Mouse (Mus musculus): ENCODE measurements around the gene Cnot3.
"Not testable (repeated sequence)": the region's sequence is repeated elsewhere in the genome, so short reads cannot be mapped to it uniquely, and the experiment has no call there.

Gene Cnot3

GRCm38 (mm10) chr7:3698471-3698870, 53.4 kb downstream of the Cnot3 start:
- no peak for DNase-seq (ENCODE audit: low spot score)

DNA sequence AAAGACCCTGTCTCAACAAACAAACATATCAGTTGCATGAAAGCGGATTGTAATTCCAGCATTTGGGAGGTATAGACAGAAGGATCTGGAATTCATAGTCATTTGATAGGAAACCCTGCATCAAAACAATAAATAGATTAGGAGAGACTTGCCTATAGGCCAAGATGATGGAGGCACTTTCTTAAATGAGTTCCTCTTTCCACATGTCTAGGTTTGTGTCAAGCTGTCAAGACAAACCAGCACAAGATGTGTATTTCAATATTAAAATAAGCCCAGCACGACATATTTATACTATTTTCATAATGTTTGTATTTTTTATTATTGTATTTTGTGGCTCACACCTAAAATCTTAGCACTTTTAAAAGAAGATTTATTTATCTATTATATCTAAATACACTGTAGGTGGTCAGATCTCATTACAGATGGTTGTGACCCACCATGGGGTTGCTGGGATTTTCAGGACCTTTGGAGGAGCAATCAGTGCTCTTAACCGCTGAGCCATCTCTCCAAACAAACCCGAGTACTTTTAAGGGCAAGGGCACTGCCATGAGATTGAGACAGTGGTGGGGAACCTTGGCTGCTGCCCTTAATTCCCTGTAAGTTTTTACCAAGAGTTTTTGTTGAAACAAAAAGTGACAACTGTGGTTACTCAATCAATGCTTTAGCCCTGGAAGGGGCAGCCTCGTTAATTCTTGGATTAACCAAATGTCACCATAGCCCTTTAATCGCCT, 58.2 kb downstream of the Cnot3 start:
- DNase-seq (ENCODE audit: low spot score): no peak

DNA sequence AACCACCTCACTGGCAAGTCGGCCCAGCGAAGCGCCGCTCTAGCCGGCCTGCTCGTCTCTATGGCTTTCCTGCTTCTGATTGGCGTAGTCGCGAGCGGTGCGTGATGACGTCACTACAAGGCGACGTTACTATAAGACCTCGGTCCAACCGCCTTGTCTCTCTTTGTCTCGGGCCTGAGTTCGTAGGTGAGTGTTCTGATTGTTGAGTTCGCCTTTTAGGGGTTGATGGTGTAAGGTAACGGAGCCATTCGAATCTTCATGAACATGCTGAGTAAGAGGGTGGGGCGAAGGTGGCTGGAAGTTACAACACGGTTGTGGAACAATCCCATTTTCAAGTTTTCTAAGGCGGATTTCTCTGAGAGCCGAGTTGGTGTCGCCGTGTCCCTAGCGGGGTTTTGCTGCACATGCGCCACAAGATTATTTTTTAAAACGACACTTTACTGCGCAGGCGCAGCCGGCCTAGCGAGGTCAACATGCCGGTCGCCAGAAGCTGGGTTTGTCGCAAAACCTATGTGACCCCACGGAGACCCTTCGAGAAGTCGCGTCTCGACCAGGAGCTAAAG, 58.9 kb downstream of the Cnot3 start, which contains the start of gene Rps9:
Rps9 (plus strand) TSS at position 115 of the 563 bp plus-strand sequence.
- DNase-seq (ENCODE audit: low spot score): peak; percentile 97

DNA sequence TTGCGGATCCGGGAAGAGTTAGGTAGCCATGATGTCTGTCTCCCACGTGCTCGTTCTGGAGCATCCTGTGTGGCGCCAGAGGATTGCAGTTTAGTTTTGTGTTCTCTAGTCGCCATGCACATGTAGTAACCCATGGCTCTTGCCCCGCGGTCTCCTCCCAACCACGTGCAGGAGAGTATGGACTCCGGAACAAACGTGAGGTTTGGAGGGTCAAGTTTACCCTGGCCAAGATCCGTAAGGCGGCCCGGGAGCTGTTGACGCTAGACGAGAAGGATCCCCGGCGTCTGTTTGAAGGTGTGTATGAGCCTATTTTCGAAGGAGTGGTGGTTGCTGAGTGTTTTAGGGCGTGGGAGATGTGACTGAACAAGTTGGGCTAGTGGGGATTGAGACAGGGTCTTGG, 59.4 kb downstream of the Cnot3 start:
- no peak for DNase-seq (ENCODE audit: low spot score)

- DNase-seq (ENCODE audit: low spot score): not testable (repeated sequence)
Measured at GRCm38 (mm10) chr7:3705461-3705860, 60.4 kb downstream of the Cnot3 start.

DNA sequence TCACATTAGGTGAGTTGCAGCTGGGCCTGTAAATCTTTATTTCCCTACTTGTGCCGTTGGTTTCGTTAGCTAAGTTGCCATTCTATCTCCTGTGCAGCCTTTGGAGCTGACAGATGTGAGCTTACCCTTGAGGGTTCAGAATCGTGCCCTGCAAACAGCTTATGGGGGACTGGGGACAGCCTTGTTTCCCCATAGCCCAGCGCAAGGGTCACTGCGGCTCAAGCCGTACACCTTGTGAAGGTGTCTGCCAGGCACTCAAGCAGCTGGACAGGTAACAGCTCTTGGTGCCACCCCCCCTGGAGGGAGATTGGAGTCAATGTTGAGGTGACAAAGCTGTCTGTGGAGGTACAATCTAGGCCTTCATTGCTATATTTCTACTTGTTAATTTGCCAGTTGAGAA, 60.8 kb downstream of the Cnot3 start:
- DNase-seq (ENCODE audit: low spot score): no peak

DNA sequence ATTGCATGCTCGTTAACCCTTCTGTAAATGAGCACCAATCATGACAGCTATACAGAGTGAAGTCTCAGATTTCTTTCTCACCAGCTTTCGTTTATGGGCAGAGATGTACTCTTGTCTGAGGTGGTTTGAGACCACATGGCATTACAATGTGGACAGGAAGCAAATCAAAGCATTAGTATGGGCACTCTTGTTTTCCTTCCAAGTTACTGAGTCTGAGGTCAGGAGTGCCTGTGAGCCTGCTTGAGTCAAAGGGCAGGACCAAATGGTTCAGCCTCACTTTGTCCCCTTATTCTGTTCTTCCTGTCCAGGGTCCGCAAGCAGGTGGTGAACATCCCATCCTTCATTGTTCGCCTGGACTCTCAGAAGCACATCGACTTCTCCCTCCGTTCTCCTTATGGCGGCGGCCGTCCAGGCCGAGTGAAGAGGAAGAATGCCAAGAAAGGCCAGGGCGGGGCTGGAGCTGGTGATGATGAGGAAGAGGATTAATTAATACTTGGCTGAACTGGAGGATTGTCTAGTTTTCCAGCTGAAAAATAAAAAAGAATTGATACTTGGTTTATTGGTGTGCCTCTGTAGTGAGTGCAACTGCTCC, 61.4 kb downstream of the Cnot3 start:
- DNase-seq (ENCODE audit: low spot score): no peak

DNA sequence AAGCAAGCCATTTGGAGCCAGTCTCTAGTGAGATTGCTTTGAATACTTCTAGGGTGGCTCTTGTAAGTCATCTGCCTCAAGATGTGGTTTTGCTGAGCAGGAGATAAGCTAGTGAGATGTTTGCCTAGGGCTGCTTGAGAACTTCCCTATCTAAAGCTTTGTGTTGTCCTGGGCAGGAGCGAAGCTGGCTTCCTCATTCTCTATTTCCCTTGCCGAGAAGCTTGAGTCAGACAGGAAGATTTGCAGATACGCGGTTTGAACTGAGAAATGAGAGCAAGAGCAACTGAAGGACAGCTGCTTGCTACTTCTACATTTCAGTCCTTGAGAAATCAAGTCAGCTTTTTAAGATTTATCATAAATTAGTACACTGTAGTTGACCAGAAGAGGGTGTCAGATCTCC, 62.0 kb downstream of the Cnot3 start:
- DNase-seq (ENCODE audit: low spot score): peak; percentile 44

- no peak for DNase-seq (ENCODE audit: low spot score)
Measured at GRCm38 (mm10) chr7:3707568-3708413, 62.7 kb downstream of the Cnot3 start.

DNA sequence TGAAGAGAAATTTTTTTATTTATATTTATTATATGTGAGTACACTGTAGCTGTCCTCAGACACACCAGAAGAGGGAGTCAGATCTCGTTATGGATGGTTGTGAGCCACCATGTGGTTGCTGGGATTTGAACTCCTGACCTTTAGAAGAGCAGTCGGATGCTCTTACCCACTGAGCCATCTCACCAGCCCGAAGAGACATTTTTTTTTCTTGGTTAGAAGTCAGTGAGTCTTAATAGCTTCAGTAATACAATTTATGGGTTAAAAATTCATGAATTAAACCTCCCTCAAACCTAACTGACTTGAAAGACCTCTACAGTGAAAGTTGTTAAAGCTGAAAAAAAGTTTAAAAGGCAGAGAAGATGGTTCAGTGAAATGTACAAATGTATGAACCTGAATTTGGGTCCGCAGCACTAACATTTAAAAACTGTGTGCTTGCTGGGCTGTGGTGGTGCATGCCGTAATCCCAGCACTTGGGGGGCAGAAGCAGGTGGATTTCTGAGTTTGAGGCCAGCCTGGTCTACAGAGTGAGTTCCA, 63.4 kb downstream of the Cnot3 start:
- DNase-seq (ENCODE audit: low spot score): not testable (repeated sequence)

GRCm38 (mm10) chr7:3709000-3709399, 63.9 kb downstream of the Cnot3 start:
- DNase-seq (ENCODE audit: low spot score): no peak

Measured in c-Kit-positive CD71-positive TER-119-positive erythroid progenitor cells, embryonic 14.5 days (primary cell).